Mouse (Mus musculus): ENCODE results near the gene Ces1f.

GRCm38 (mm10) chr8:93211091-93211490 is 68.5 kb downstream of the Ces1f start:
- TF ChIP-seq POLR2A (IDR thresholded peaks at IDR 0.05; ENCODE audit: control insufficient read depth, low read depth, low read length) (no peak), CTCF (IDR thresholded peaks at IDR 0.05; ENCODE audit: control insufficient read depth, insufficient read depth, insufficient replicate concordance, low read depth, low read length) (no peak)
